Mouse (Mus musculus): ENCODE data around the gene Vmn2r20. TPM values are rescaled to one million over a fixed set of nuclear protein-coding genes. Genes with fewer than 3 reads are reported as not detected.

Vmn2r20 gene
- not detected in 2 replicates for polyA plus RNA-seq (2012; rRNA removed)

GRCm38 (mm10) chr6:123418016-123418415 lies at the start of gene Vmn2r20:
Vmn2r20 (minus strand) TSS chr6:123418116.

Other genes with a start within 250 kb of the Vmn2r20 start
- not detected in 2 replicates for gene Clec4b2, start 245.2 kb downstream of the Vmn2r20 start, polyA plus RNA-seq (2012; rRNA removed)
- 0.29 and 0.48 TPM in 2 replicates for gene Clec4n, start 188.3 kb downstream of the Vmn2r20 start, polyA plus RNA-seq (2012; rRNA removed)
- 0.12 and 0.17 TPM in 2 replicates for gene Clec4d, start 156.0 kb downstream of the Vmn2r20 start, polyA plus RNA-seq (2012; rRNA removed)
- gene Clec4e, start 128.2 kb downstream of the Vmn2r20 start, polyA plus RNA-seq (2012; rRNA removed), result 0.08 TPM in 1 of 2 replicates, not detected in the other
- gene Vmn2r19, start 109.8 kb downstream of the Vmn2r20 start, polyA plus RNA-seq (2012; rRNA removed), result not detected in 2 replicates
- not detected in 2 replicates for gene Vmn2r21, start 115.3 kb upstream of the Vmn2r20 start, polyA plus RNA-seq (2012; rRNA removed)
- gene Vmn2r22, start 232.6 kb upstream of the Vmn2r20 start, polyA plus RNA-seq (2012; rRNA removed), result not detected in 2 replicates